Mouse (Mus musculus): ENCODE results near the gene Icam5.

Gene Icam5

Small RNAs within 50 kb of the gene (microRNA-seq; reads per million reads assigned to microRNA genes)
- gene Mir1900 (0 reads per million in 2 experiments), gene Mir7082 (0.34 to 0.37 reads per million in 2 experiments)
